Mouse (Mus musculus) telencephalon, adult 2 months (tissue): ENCODE measurements around the gene Six2.
"Not testable (repeated sequence)": the region's sequence is repeated elsewhere in the genome, so short reads cannot be mapped to it uniquely, and the experiment has no call there.

Source experiments
- DNase-seq: peaks from one replicate; pipeline ENCODE4 v3.0.0-alpha.2; 2011; ENCODE audit warnings: low read depth, low spot score

Six2 gene

DNA sequence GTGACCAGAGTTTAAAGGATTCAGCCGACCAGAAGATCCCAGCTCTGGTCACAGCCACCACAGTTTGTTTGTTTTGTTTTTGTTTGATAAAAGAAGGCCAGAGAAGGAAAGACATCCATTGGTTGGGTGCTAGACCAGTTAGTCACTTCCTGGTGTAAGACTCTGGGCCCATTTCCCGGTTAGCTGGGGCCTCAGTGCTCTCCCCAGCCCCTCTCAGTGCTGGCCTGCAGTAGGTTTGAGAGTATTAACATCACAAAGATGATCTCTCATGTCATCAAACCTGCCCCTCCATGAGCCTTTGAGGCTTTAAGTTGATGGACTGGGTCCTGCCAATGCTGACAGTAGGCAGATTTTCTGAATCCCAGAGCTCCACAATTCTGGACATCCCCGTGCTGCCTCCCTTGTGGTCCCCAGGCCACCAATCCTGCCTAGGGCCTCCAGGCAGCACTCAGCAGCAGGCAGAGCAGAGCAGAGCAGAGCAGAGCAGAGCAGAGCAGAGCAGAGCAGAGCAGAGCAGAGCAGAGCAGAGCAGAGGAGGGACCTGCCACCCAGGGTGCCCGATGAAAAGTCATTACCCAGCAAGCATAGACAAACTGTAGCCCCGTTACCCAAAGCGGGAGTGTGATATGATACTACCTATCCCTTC lies 2.4 kb upstream of the Six2 start:
- DNase-seq: no peak

DNA sequence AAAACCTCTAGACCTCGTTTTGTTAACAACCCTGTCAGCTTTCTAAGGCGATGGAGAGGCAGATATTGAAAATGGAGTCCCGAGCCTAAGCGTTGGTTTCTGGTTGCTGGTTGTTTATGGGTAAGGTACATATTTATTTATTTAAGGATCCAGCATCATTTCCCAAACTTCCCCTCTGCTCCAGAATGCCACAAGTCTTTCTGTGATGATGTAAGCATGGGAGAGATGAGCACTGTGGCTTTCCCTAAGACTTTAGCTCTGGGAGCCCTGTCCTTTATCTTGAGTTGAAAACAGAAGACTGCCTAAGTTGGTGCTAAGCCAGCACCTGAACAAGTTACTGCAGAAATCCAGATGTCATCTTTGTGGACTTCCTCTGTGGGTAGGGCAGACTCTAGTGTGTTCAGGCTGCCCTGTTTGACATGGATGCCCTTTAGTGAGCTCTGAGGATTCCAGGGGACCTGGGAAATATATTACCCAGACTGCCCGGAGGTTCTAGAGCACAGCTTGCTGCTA lies 1.8 kb upstream of the Six2 start:
- no peak for DNase-seq

DNA sequence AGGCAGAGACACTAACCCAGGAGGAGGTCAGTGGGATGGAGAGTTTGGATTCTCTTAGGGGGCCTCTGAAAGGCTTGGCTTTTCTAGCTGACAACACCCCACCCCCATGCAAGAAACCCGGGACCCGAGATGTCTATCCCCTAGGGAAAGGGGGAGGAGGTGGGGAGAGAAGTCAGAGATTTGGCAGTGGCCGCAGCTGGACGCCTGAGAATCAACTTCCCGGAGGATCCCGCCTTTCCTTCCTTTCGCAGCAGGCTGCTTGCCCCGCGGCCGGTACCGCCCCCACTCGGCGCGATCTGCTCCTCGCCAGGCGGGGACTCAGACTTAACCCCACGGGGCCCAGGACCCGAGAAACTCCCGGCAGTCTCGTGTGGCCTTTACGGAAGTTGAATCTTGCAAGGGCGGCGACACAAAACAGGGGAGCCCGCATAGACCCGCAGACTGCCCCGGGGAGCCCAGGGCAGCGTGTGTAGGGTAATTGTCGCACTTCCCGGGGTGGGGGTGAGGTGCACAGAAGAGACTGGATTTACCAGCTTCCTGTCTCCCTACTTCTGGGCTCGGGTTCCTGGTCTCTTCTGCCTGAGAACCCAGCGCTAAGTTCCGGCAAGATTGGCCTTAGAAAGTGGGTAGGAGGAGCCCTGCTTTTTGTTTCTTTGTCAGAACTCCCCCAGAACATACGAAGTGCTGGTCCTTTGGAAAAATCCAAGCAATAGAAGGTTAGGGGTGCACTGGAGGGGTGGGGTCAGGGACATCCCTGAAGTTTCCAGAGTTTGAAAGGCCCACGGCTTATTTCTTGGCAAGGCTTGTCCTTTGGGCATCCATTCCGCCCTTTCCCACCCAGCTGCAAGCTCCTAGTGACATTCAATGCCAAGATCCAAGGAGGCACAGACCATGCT lies 1.1 kb upstream of the Six2 start:
- no peak for DNase-seq

DNA sequence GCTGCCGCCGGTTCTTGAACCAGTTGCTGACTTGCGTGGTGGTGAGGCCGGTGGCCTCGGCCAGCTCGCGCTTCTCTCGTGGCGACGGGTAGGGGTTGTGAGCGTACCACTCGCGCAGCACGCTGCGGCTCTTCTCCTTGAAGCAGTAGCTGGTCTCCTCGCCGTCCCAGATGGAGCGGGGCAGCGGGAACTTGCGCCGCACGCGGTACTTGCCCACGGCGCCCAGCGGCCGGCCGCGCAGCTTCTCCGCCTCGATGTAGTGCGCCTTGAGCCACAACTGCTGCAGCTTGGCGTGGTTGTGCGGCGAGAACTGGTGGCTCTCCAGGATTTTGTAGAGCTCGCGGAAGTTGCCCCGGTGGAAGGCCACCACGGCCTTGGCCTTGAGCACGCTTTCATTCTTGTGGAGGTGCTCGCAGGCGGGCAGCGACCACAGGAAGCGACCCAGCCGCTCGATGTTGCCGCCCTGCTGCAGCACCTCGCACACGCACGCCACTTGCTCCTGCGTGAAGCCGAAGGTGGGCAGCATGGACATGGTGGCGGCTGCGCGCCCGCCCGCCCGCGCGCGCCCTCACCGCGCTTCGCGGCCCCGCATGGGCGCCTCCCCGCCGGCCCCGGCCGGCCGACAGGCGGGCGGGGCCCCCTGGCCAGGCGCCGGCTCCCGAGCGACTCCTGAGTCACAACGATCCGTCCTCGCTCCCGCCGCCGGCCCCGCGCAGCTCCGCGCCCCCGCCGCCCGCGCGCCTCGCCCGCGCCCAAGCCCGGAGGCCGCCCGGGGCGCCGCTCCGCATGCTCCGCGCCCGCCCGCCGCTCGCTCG lies 446 bp downstream of the Six2 start:
- no peak for DNase-seq

DNA sequence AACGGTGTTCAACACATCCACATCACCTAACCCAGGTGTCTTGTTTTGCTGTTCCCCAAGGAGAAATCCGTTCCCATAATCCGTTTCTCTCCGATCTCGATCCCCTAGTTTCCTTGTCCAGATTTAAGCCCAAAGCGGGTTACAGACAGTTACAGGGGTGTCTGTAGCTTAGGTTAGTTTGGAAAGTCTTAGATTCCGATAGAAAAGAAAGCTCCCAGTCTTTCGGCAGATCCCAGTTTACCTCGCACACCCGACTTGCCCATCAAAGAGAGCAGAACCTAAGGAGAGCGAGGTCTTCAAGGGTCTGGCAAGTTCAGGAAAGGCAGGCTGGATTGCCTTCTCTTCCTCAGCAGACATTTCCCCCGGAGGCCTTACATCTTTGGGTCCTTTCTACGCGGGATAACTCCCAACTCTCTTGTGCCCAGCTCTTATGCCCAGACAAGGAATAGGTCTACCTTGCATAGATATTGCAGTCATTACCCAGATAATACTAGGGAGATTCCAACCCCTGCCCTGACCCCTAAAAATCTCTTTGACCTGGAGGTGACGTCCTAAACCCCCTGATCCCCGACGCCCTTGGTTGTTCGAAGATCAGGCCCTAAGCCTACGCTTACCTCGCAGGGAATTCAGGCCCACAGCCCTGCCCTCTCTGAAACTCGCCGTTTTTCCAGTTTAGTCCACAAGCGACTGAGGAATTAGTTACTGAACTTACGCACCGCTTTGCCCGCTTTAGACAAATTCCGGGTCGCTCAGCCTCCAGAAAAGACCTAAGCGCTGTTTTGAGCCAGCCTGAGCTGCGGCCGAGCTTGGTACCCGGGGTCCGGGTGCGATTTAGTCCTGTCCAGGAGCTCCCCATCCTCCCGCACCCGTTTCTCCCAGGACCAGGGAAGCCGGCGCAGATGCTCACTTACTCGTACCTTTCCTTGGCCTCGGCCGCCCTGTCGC lies 1.3 kb downstream of the Six2 start:
- DNase-seq: no peak

DNA sequence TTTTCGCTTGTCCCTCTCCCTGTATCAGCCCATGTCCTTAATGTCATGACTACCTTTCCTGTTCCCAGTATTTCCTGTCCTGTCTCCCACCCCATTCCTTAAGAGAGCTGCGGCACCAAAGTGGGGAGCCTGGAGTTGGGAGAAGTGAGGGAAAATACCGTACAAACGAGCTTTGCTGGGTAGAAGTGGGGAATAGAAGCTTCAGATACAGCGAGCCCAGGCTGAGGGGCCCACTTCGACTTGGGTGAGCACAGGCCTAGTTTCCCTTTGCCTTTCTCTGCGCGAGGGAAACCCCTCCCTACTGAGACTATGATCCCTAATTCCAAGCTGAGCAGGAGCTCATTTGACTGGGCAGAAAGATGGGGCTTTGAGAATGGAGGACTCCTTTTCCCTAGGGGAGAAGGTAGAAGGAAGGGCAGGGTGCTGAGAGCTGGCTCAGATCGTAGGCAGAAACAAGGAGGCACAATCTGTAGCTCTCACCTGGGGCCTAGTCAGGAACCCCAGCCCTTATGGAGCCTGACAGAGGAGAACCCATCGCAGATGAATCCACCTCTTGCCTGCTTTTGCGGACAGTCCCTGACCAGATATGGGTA lies 2.3 kb downstream of the Six2 start:
- no peak for DNase-seq

DNA sequence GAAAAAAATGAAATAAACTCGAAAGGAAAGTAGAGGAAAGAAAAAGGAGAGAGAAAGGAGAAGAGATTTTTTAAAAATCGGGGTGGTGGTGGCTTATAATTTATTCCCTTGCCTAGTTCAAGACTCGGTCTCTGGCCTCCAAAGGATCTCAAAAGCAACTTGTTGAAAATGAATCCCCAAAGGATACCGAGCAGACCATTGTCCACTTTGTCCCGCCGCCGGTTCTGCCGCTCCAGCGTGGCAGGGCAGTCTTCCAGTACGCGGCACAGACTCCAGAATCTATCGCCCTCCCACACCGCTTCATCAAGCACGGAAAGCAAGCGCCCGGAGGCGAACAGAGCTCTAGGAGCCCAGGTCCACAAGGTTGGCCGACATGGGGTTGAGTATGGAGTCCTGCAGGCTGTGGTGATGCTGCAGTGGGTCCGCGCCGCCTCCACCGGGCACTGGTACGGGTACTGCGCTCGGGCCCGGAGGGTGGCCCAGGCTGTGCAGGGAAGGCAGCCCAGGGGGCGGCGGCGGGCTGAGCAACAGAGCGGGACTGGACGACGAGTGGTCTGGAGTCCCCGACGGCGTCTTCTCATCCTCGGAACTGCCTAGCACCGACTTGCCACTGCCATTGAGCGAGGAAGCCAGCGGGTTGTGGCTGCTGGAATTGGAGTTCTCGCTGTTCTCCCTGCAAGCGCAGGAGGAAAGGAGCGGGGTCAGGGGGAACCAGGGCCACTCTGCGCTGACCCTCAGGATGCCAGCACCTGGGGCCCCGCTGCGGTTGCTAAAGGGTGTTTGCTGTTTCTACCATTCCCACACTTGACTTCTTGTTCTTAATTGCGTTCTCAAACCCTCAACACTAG lies 3.0 kb downstream of the Six2 start:
- DNase-seq: no peak

DNA sequence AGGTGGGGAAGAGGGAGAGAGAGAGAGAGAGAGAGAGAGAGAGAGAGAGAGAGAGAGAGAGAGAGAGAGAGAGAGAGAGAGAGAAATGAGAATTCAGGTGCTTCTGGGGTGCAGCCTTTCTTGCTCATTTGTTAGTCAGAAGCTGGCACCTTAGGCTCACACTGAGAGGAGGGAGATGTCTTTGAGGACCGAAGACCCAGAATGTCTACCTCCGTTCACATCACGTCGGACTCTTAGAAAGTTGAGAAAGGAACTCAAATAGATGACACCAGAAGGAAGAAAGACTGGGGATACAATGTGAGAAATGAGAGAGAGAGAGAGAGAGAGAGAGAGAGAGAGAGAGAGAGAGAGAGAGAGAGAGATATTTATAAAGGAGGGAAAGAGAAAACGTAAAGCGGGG lies 3.6 kb downstream of the Six2 start:
- not testable (repeated sequence) for DNase-seq

DNA sequence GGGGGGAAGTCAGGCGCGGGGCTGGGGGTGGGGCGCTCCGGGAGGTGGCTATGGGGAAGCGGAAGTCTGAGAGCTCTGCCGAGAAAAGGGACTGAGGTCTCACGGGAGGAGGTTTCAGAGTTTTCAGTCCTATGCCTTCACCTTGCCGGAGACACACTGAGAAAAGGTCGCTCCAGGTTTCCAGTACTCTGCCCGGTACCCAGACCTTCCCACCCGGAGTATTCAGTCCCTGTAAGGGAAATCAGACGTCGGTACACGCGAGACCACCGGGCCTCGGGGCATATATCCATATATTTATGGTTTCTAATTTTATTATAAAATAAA lies 4.1 kb downstream of the Six2 start:
- no peak for DNase-seq

DNA sequence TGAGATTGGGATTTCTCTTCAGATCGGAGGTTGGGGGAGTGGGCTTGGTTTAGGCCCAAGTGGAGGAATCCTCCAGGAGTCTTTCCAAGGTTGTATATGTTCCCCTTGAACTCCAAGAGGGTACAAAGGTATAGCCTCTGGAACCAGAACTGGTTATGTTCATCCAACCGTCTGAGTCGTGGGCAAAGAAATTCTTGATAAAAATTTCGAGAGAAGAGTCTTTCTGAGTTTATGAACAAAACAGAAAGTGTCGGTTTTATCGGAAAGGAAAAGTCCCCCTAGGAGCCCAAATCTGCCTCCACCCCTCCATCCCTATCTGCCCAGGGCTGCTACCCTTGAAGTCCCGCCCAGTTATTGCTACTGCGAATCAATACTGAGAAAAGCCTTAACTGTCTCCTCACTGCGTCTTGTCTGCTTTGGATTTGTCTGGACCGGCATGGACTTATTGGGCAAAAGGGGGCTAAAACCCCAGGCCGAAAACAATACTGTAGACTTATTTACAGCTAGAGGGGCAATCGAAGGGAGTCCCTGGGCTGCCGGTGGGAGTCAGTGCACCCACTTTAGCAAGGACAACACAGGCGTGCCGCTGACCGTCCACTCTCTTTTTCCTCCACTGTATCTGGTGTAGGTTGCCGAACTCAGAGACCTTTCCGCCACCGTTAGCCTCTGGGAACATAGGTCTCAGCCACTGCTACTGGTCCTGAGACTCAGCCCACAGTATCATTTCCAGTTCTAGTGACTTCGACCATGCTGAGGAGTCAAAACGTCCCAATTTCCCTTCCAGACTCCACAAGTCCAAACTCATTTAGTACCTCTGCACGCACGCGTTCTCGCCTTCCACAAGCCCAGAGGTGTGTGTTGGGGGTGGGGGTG lies 4.7 kb downstream of the Six2 start:
- DNase-seq: no peak

DNA sequence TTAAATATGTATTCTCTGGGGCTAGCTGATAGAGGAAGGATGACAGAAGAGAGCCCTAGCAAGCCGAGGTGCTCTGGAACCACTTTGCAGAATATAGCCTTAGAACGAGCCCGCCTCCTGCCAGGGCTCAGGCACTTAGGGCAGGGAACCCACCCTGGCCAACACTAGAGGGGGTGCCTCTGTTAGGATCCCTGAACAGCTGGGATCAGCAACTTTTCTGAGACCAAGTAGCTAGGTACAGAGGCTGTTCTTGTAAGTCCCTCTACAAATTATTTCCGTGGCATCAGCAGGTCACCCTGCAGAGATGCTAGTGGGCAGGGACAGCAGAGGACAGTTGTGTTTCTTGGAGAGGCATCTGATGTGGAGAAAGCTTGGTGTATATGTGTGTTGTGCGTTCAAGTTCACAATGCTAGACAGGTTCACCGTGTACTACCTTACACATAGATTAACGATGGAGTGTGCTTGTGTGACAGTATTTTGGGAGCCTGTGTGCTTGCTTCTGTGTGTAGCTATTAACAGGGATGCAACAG lies 5.8 kb downstream of the Six2 start:
- DNase-seq: no peak

DNA sequence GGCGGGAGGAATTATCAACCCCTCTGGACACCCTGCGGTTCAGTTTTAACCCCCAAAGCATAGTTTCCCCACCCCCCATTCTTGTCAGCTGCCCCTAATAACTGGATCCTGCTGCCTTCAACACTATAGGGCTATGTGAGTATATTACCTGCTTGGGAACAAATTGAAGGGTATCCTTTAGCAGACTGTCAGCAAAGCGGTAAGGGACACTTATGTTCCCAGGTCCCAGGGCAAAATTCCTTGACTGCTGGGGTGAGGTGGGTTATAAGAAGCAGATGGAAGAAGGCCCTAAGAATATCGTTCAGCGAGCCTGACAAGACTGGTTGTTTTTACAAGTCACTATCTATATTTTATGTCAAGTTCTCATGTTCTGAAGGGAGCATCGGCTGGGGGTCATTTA lies 6.3 kb downstream of the Six2 start:
- no peak for DNase-seq

DNA sequence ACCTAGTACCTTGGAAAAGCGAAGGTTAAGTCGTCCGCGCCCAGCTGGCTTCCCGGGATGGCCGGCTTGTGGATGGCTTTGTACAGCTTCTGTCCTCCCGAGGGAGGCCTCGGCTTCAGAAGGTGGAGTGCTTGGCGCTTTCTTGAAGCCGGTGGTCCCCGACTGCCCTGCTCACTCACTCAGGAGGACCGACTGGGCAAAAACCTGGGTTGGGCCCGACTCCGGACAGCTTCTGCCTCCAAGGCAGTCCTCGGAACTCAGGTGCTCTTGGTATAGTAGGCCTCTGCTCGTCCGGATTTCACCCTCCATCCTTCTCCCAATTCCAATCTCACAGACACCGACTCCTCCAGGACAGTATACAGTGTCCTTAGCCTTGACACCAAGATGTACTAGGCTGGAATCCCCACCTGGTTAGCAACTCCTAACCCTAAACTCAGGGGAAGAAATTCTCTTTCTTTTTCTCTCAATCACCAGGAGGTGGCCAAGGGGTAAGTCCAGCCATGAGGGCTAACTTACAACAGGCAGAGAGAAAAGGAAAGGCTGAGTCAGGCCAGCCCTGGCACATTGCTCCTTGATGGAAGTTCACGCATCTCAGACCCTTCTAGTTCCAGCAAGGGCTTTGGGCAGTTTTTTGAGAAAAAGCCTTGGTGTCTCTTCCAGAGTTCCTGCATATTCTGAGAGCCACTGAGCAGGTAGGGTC lies 7.1 kb downstream of the Six2 start:
- DNase-seq: no peak

DNA sequence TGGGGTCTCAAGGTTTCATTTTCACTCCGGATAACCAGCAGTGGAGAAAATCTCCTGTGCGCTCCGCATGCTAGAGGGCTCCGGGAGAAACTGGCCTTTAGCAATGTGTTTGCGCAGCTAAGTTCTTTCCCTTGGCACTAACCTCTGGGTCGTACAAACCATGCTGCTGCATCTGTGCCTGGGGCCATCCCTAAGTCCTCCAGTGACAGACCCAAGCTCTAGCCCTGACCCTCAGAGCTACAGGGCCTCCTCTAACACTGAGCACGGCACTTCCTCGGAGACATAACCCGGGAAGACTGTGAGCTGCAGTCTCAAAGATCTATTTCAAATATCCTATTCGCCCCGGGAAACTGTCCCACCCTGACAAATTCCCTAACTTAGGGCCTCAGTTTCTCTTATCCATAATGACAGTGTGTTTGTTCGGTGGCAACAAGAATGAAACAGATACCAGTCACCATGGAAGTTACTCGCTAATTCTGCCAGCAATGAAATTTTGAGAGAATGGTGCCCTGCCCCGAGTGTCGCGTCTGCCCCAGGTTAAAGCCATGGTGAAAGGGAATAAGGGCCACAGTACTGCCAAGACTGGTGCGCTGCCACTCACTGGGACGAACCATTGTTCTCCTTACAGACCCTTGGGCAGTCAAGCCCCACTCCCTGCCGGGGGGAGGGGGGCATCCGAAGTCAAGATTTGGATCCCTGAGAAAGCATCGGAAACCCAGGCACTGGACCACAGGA lies 7.8 kb downstream of the Six2 start:
- DNase-seq: no peak

DNA sequence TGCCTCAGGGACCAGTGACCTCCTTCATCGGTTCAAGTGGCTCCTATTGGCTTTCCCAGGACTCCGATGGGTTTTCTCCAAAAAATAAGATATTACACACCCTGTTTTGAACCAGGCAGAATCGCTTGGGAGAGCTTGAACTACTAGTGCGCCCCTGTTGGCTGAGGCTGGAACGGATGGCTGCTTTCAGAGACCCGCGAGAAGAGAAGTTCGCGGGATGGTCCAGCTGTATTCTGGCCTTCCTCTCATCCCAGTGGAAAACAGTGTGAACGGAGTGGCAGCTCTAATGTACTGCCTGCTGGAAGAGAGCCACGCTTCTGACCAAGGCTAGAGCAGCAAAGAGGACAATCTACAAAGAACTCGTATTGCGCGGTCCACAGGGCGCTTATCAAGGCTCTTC lies 8.4 kb downstream of the Six2 start:
- no peak for DNase-seq

DNA sequence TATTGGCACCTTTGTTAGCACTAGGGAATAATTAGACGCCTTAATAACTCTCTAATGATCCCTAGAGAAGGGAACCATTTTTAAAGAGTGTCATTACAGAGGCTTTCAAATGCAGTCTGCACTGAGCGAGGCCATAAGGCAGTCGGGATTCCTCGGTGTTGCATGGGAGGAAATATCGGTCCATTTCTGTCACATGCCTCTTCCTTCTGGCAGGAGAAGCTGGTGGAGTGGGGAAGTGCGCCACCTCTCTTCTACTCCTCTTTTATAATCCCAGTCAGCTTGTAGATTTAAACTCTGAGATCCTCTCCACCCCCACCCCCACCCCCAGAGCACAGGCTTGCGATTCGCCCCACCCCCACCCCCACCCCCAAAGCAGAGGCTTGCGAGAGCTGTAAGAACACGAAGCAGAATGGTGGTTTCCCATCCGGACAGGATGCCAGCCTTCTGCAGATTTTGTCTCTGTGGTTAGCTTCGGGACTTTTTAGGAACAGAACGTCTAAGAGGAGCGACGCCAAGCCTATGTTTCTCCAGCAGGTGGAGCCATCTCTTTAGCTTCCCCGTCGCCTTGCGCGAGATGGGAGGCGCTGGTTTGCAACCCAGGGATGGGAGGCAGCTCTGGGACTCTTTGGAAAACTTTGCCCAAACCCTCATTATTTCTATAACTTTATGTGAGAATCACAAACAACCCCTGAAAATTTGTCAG lies 23.3 kb downstream of the Six2 start:
- peak; percentile 65 for DNase-seq

DNA sequence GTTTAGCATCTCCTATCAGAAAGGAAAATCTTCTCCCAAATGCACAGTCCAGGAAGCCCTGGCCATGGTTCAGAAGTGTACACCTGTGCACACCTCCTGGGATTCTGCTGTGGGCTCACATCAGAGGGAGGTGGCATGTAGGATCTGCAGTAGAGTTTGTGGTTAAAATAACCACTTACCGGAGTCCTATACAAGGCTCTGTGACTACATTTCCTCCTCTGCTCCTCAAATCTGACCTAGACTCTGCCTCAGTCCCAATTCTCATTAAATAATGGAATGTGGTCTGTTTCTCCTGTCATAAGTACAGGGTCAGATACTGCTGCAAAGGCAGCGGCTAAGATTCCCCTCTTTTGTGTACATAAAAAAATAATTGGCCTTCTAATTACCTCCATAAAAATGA lies 23.9 kb downstream of the Six2 start:
- DNase-seq: no peak
